Comparison of ENCODE assay signal across 11 mouse cellular contexts in genomic region chr19:42307019-42307418, GRCm38 (mm10). TPM values are rescaled to one million over a fixed set of nuclear protein-coding genes. Genes with fewer than 3 reads are reported as not detected.
DNase-seq lines count a peak whose midpoint lies in the region; ATAC-seq lines count a peak whose summit lies in the region.
"Had no signal": no experiment of that assay in that cellular context is flagged by ENCODE, and none has a peak within 500 bp of the region (broad histone marks: within the 10 kb centered on the region; RNA-seq: fewer than 3 reads in every experiment).

No protein-coding gene starts in this region.

- intact Hi-C loops in heart, postnatal 14 days (cut with DNase I): no loop called here

- no peaks in the 10 kb centered on the region for H3K9me3 ChIP-seq in heart, embryonic 12.5 days (replicated peaks)
- no peaks in the 10 kb centered on the region for H3K9me3 ChIP-seq in embryonic facial prominence, embryonic 10.5 days
- no peaks in the 10 kb centered on the region for H3K9me3 ChIP-seq in midbrain, embryonic 11.5 days (ENCODE audit: control insufficient read depth, low read length)
- H3K9me3 ChIP-seq: liver, embryonic 15.5 days; neural tube, embryonic 12.5 days had no signal

- ATAC-seq in heart, embryonic 12.5 days (ENCODE audit: insufficient number of reproducible peaks, low FRiP score): no peak
- ATAC-seq in neutrophil, adult 5-6 weeks (ENCODE audit: extremely low read depth, insufficient number of reproducible peaks, low FRiP score, poor library complexity, severe bottlenecking): peak; percentile 9; the same call in 1 of the 2 replicates
- no peak for ATAC-seq in midbrain, embryonic 11.5 days (ENCODE audit: low FRiP score)

- WGBS in heart, embryonic 12.5 days: 2% methylated on average over 8 of the region's 8 CpGs
- WGBS in embryonic facial prominence, embryonic 10.5 days: 9% methylated on average over 8 of the region's 8 CpGs
- 13% methylated on average over 8 of the region's 8 CpGs for WGBS in midbrain, embryonic 11.5 days

- no peak overlapping the region for H3K9ac ChIP-seq in heart, embryonic 12.5 days
- no peak overlapping the region for H3K9ac ChIP-seq in midbrain, embryonic 11.5 days (ENCODE audit: low read length)
- H3K9ac ChIP-seq: liver, embryonic 15.5 days; neural tube, embryonic 12.5 days had no signal

- H3K27me3 ChIP-seq in heart, embryonic 12.5 days (replicated peaks): peaks cover 23% of the 10 kb centered on the region
- peaks cover 20% of the 10 kb centered on the region for H3K27me3 ChIP-seq in embryonic facial prominence, embryonic 10.5 days (replicated peaks; ENCODE audit: low read depth, poor library complexity, severe bottlenecking)
- H3K27me3 ChIP-seq in midbrain, embryonic 11.5 days (ENCODE audit: control insufficient read depth, insufficient read depth, low read length): no peaks in the 10 kb centered on the region
- H3K27me3 ChIP-seq: liver, embryonic 15.5 days; neural tube, embryonic 12.5 days had no signal

- no peak for DNase-seq in heart, postnatal 14 days
- DNase-seq in lung, postnatal 36 days: peak; percentile 10
- DNase-seq in lung, postnatal 25 days (ENCODE audit: low spot score): no peak
- peak; percentile 66 for DNase-seq in embryonic facial prominence, embryonic 10.5 days (ENCODE audit: low spot score)
- DNase-seq in MN1 (ENCODE audit: low spot score): no peak
- DNase-seq in midbrain, embryonic 11.5 days (ENCODE audit: low spot score, missing footprints): no peak
- DNase-seq: gastrocnemius, postnatal 10 days had no signal

- H3K27ac ChIP-seq in heart, embryonic 12.5 days (ENCODE audit: poor library complexity, severe bottlenecking): no peak overlapping the region
- 0 out of 2 replicates have a peak overlapping the region, but pooled peaks have one; percentile 24 for H3K27ac ChIP-seq in embryonic facial prominence, embryonic 10.5 days (replicated peaks)
- no peak overlapping the region for H3K27ac ChIP-seq in midbrain, embryonic 11.5 days (ENCODE audit: low read depth, low read length)
- H3K27ac ChIP-seq: liver, embryonic 15.5 days; neural tube, embryonic 12.5 days had no signal

- no peak overlapping the region for H3K4me3 ChIP-seq in heart, embryonic 12.5 days
- H3K4me3 ChIP-seq in embryonic facial prominence, embryonic 10.5 days: peak overlapping the region; percentile 11; the same call in 1 of the 2 replicates
- no peak overlapping the region for H3K4me3 ChIP-seq in midbrain, embryonic 11.5 days (ENCODE audit: low read depth, low read length)
- H3K4me3 ChIP-seq: liver, embryonic 15.5 days; neural tube, embryonic 12.5 days had no signal

- H3K36me3 ChIP-seq in heart, embryonic 12.5 days: no peaks in the 10 kb centered on the region
- H3K36me3 ChIP-seq in embryonic facial prominence, embryonic 10.5 days (replicated peaks): no peaks in the 10 kb centered on the region
- H3K36me3 ChIP-seq in midbrain, embryonic 11.5 days (ENCODE audit: control insufficient read depth, insufficient read depth, low read length): no peaks in the 10 kb centered on the region
- H3K36me3 ChIP-seq: liver, embryonic 15.5 days; neural tube, embryonic 12.5 days had no signal

- peaks cover 13% of the 10 kb centered on the region for H3K4me1 ChIP-seq in heart, embryonic 12.5 days (replicated peaks)
- peaks cover 24% of the 10 kb centered on the region for H3K4me1 ChIP-seq in embryonic facial prominence, embryonic 10.5 days
- peaks cover 8% of the 10 kb centered on the region; the same call in 1 of the 2 replicates for H3K4me1 ChIP-seq in midbrain, embryonic 11.5 days (ENCODE audit: control insufficient read depth, insufficient read depth, low read length)
- H3K4me1 ChIP-seq: liver, embryonic 15.5 days had no signal

- H3K4me2 ChIP-seq in heart, embryonic 12.5 days: peak overlapping the region; percentile 7
- H3K4me2 ChIP-seq in midbrain, embryonic 11.5 days: no peak overlapping the region
- H3K4me2 ChIP-seq: liver, embryonic 15.5 days had no signal

RNA-seq across cellular contexts. Expression of gene Golga7b, which starts 59.6 kb away (rescaled TPM):
- polyA plus RNA-seq in heart, embryonic 12.5 days (2016; fragmentation: Nextera tagmentation; extraction: Ambion mirVana): 0.21 and 0.27 TPM in 2 replicates
- total RNA-seq in heart, postnatal 14 days (2021): under 1 TPM; 0.49 to 0.50 TPM
- polyA plus RNA-seq in embryonic facial prominence, embryonic 10.5 days (2016; fragmentation: Nextera tagmentation; extraction: Ambion mirVana): 0.58 and 1.2 TPM in 2 replicates
- not detected in 2 replicates for total RNA-seq in neutrophil, adult 5-6 weeks (2017)
- polyA plus RNA-seq in midbrain, embryonic 11.5 days (2014; fragmentation: Nextera tagmentation; extraction: Ambion mirVana): 2.3 and 2.8 TPM in 2 replicates
- polyA plus RNA-seq: liver, embryonic 15.5 days had no signal

Comparison
In these comparisons a context has a peak if more than half of its experiments do, and no peak if none do; other contexts are left out.
1. DNase-seq: peak in lung, postnatal 36 days (single experiment) and embryonic facial prominence, embryonic 10.5 days (single experiment); none in heart, postnatal 14 days (0 of 2), lung, postnatal 25 days (single experiment), MN1 (single experiment) and midbrain, embryonic 11.5 days (single experiment).